Mouse (Mus musculus) embryonic facial prominence, embryonic 10.5 days (tissue): ENCODE measurements around the gene Fam69b. TPM values are rescaled to one million over a fixed set of nuclear protein-coding genes. Genes with fewer than 3 reads are reported as not detected.
A peak's percentile ranks its signal among the peaks of the same experiment; 100 is the strongest.

Experiments used
- DNase-seq: peaks from one replicate; pipeline ENCODE4 v3.0.0-alpha.2; 2017; ENCODE audit warnings: low spot score
- H3K27ac ChIP-seq: fragments of 300-500 bp; sonication (generic); replicated peaks from 2 replicates; pipeline ENCODE4 v1.5.1; 2016; ENCODE audit warnings: mild to moderate bottlenecking
- H3K27me3 ChIP-seq: fragments of 300-500 bp; sonication (generic); replicated peaks from 2 replicates; pipeline ENCODE4 v1.6.1; 2016; ENCODE audit warnings: low read depth, mild to moderate bottlenecking; ENCODE audit not compliant: poor library complexity, severe bottlenecking
- H3K36me3 ChIP-seq: fragments of 300-500 bp; sonication (generic); replicated peaks from 2 replicates; pipeline ENCODE4 v1.6.1; 2016; ENCODE audit warnings: mild to moderate bottlenecking, moderate library complexity
- H3K4me1 ChIP-seq: fragments of 300-500 bp; sonication (generic); 2 replicates; pipeline ENCODE4 v1.6.1; 2016
- H3K4me3 ChIP-seq: fragments of 300-500 bp; sonication (generic); 2 replicates; pipeline ENCODE4 v1.5.1; 2016; ENCODE audit warnings: mild to moderate bottlenecking, moderate library complexity
- H3K9me3 ChIP-seq: fragments of 300-500 bp; sonication (generic); 2 replicates; pipeline ENCODE4 v1.6.1; 2016; ENCODE audit warnings: mild to moderate bottlenecking
- WGBS: fragments of 180-500 bp; shearing (Covaris S2); methylation state at CpG from one replicate; pipeline ENCODE4 v1.1.7; 2016; 5-methylcytosine and 5-hydroxymethylcytosine counted together
- polyA plus RNA-seq: library from polyadenylated mRNA; unstranded; fragments of >200 nt; fragmentation: Nextera tagmentation; extraction: Ambion mirVana; gene quantifications from 2 replicates; pipeline ENCODE4 v1.2.1, GENCODE M21; 2016

Fam69b gene
- polyA plus RNA-seq, 1 experiment from 2014 or later, result 43.8 TPM

- H3K27ac ChIP-seq, result no peak overlapping the region; the same call in 1 of the 2 replicates
- peak; percentile 32 for DNase-seq
- no peaks in the 10 kb centered on the region for H3K27me3 ChIP-seq
- no peaks in the 10 kb centered on the region for H3K9me3 ChIP-seq
- peaks cover 83% of the 10 kb centered on the region for H3K36me3 ChIP-seq
- WGBS, result 66% methylated on average over 12 of the region's 12 CpGs
- peaks cover 56% of the 10 kb centered on the region for H3K4me1 ChIP-seq
- peak overlapping the region; percentile 6; the same call in 1 of the 2 replicates for H3K4me3 ChIP-seq
Measured at GRCm38 (mm10) chr2:26634629-26635488, 6.6 kb downstream of the Fam69b start.

- Histone ChIP-seq H3K9me3 (no peaks in the 10 kb centered on the region), H3K27ac (no peak overlapping the region), H3K27me3 (no peaks in the 10 kb centered on the region), H3K4me1 (peaks cover 53% of the 10 kb centered on the region), H3K36me3 (peaks cover 82% of the 10 kb centered on the region), H3K4me3 (no peak overlapping the region)
- DNase-seq, result peak; percentile 32
- 72% methylated on average over 21 of the region's 21 CpGs for WGBS
Measured at GRCm38 (mm10) chr2:26635489-26636324, 7.5 kb downstream of the Fam69b start.

GRCm38 (mm10) chr2:26636325-26636635 lies 8.0 kb downstream of the Fam69b start:
- H3K4me3 ChIP-seq, result no peak overlapping the region
- no peak overlapping the region for H3K27ac ChIP-seq
- peaks cover 53% of the 10 kb centered on the region for H3K4me1 ChIP-seq
- H3K36me3 ChIP-seq, result peaks cover 77% of the 10 kb centered on the region
- H3K9me3 ChIP-seq, result no peaks in the 10 kb centered on the region
- 75% methylated on average over 2 of the region's 2 CpGs for WGBS
- no peak for DNase-seq
- no peaks in the 10 kb centered on the region for H3K27me3 ChIP-seq

GRCm38 (mm10) chr2:26637316-26637932 lies 9.2 kb downstream of the Fam69b start:
- peak overlapping the region; percentile 74; the same call in 1 of the 2 replicates for H3K4me3 ChIP-seq
- no peak for DNase-seq
- no peaks in the 10 kb centered on the region for H3K27me3 ChIP-seq
- WGBS, result 81% methylated on average over 4 of the region's 4 CpGs
- no peak overlapping the region for H3K27ac ChIP-seq
- H3K4me1 ChIP-seq, result peaks cover 49% of the 10 kb centered on the region
- H3K36me3 ChIP-seq, result peaks cover 68% of the 10 kb centered on the region
- no peaks in the 10 kb centered on the region for H3K9me3 ChIP-seq

- peaks cover 43% of the 10 kb centered on the region for H3K4me1 ChIP-seq
- H3K4me3 ChIP-seq, result peak overlapping the region; percentile 74
- H3K27me3 ChIP-seq, result no peaks in the 10 kb centered on the region
- H3K27ac ChIP-seq, result no peak overlapping the region
- H3K36me3 ChIP-seq, result peaks cover 62% of the 10 kb centered on the region
- 84% methylated on average over 5 of the region's 5 CpGs for WGBS
- no peaks in the 10 kb centered on the region for H3K9me3 ChIP-seq
- no peak for DNase-seq
Measured at GRCm38 (mm10) chr2:26638039-26638438, 9.8 kb downstream of the Fam69b start.

GRCm38 (mm10) chr2:26638572-26638971 lies 10.3 kb downstream of the Fam69b start:
- H3K36me3 ChIP-seq, result peaks cover 57% of the 10 kb centered on the region
- H3K27ac ChIP-seq, result peak overlapping the region; percentile 91; the same call in 1 of the 2 replicates
- WGBS, result 73% methylated on average over 5 of the region's 5 CpGs
- peaks cover 43% of the 10 kb centered on the region for H3K4me1 ChIP-seq
- H3K4me3 ChIP-seq, result peak overlapping the region; percentile 74
- no peaks in the 10 kb centered on the region for H3K27me3 ChIP-seq
- DNase-seq, result no peak
- no peaks in the 10 kb centered on the region for H3K9me3 ChIP-seq

- no peaks in the 10 kb centered on the region for H3K27me3 ChIP-seq
- H3K9me3 ChIP-seq, result no peaks in the 10 kb centered on the region
- H3K36me3 ChIP-seq, result peaks cover 52% of the 10 kb centered on the region
- peak; percentile 51 for DNase-seq
- WGBS, result 14% methylated on average over 8 of the region's 8 CpGs
- H3K4me3 ChIP-seq, result peak overlapping the region; percentile 74
- H3K4me1 ChIP-seq, result peaks cover 40% of the 10 kb centered on the region
- peak overlapping the region; percentile 91 for H3K27ac ChIP-seq
Measured at GRCm38 (mm10) chr2:26639083-26639482, 10.8 kb downstream of the Fam69b start.

GRCm38 (mm10) chr2:26639838-26640830 lies 11.9 kb downstream of the Fam69b start:
- WGBS, result 3% methylated on average over 49 of the region's 49 CpGs
- H3K27me3 ChIP-seq, result no peaks in the 10 kb centered on the region
- peak overlapping the region; percentile 91 for H3K27ac ChIP-seq
- peak overlapping the region; percentile 74 for H3K4me3 ChIP-seq
- DNase-seq, result peak; percentile 97
- peaks cover 41% of the 10 kb centered on the region for H3K36me3 ChIP-seq
- H3K4me1 ChIP-seq, result peaks cover 32% of the 10 kb centered on the region
- H3K9me3 ChIP-seq, result no peaks in the 10 kb centered on the region

- Histone ChIP-seq H3K27me3 (no peaks in the 10 kb centered on the region), H3K4me1 (peaks cover 32% of the 10 kb centered on the region), H3K36me3 (peaks cover 31% of the 10 kb centered on the region), H3K9me3 (no peaks in the 10 kb centered on the region), H3K4me3 (peak overlapping the region; percentile 74; the same call in 1 of the 2 replicates), H3K27ac (peak overlapping the region; percentile 91)
- WGBS, result 84% methylated on average over 7 of the region's 7 CpGs
- DNase-seq, result no peak
Measured at GRCm38 (mm10) chr2:26641006-26641647, 12.9 kb downstream of the Fam69b start.

GRCm38 (mm10) chr2:26643942-26644341 lies 15.7 kb downstream of the Fam69b start:
- Histone ChIP-seq H3K9me3 (no peaks in the 10 kb centered on the region), H3K27me3 (no peaks in the 10 kb centered on the region), H3K27ac (no peak overlapping the region), H3K4me3 (no peak overlapping the region), H3K4me1 (peaks cover 21% of the 10 kb centered on the region), H3K36me3 (peaks cover 3% of the 10 kb centered on the region)
- 67% methylated on average over 2 of the region's 2 CpGs for WGBS
- DNase-seq, result peak; percentile 67

- H3K4me3 ChIP-seq, result no peak overlapping the region
- no peaks in the 10 kb centered on the region for H3K27me3 ChIP-seq
- H3K9me3 ChIP-seq, result no peaks in the 10 kb centered on the region
- peaks cover 10% of the 10 kb centered on the region for H3K4me1 ChIP-seq
- DNase-seq, result peak; percentile 91
- no peaks in the 10 kb centered on the region for H3K36me3 ChIP-seq
- 29% methylated on average over 3 of the region's 3 CpGs for WGBS
- no peak overlapping the region for H3K27ac ChIP-seq
Measured at GRCm38 (mm10) chr2:26646643-26647293, 18.5 kb downstream of the Fam69b start.
